Mouse (Mus musculus) midbrain, embryonic 16.5 days (tissue): ENCODE data around the gene Cenpn. TPM values are rescaled to one million over a fixed set of nuclear protein-coding genes. Genes with fewer than 3 reads are reported as not detected.
A peak's percentile ranks its signal among the peaks of the same experiment; 100 is the strongest.

ENCODE experiments used
- ATAC-seq: fragments of 200-750 bp; cut with Nextera tagmentation; 2 replicates; pipeline ENCODE4 v1.8.0; 2017; ENCODE audit warnings: moderate TSS enrichment
- H3K27ac ChIP-seq: fragments of 300-500 bp; sonication (generic); 2 replicates; pipeline ENCODE4 v1.5.1; 2014; ENCODE audit warnings: mild to moderate bottlenecking, low read length, mixed read lengths
- H3K27me3 ChIP-seq: fragments of 300-500 bp; sonication (generic); 2 replicates; pipeline ENCODE4 v1.6.1; 2014; ENCODE audit warnings: low read depth, low read length, mixed read lengths; ENCODE audit not compliant: control insufficient read depth, insufficient read depth
- H3K36me3 ChIP-seq: fragments of 300-500 bp; sonication (generic); 2 replicates; pipeline ENCODE4 v1.6.1; 2014; ENCODE audit warnings: mild to moderate bottlenecking, low read length, moderate library complexity, mixed read lengths; ENCODE audit not compliant: control insufficient read depth, insufficient read depth
- H3K4me1 ChIP-seq: fragments of 300-500 bp; sonication (generic); 2 replicates; pipeline ENCODE4 v1.6.1; 2014; ENCODE audit warnings: mild to moderate bottlenecking, low read length, mixed read lengths; ENCODE audit not compliant: control insufficient read depth, insufficient read depth
- H3K4me2 ChIP-seq: fragments of 300-500 bp; sonication (generic); 2 replicates; pipeline ENCODE4 v1.6.1; 2014; ENCODE audit warnings: mild to moderate bottlenecking, low read length, mixed read lengths
- H3K4me3 ChIP-seq: fragments of 300-500 bp; sonication (generic); 2 replicates; pipeline ENCODE4 v1.5.1; 2014; ENCODE audit warnings: low read depth, mild to moderate bottlenecking, low read length, moderate library complexity, mixed read lengths
- H3K9ac ChIP-seq: fragments of 300-500 bp; sonication (generic); 2 replicates; pipeline ENCODE4 v1.6.1; 2014; ENCODE audit warnings: low read depth, low read length, mixed read lengths
- H3K9me3 ChIP-seq: fragments of 300-500 bp; sonication (generic); replicated peaks from 2 replicates; pipeline ENCODE4 v1.6.1; 2014; ENCODE audit warnings: mild to moderate bottlenecking, low read length, mixed read lengths; ENCODE audit not compliant: control insufficient read depth, poor library complexity, severe bottlenecking
- WGBS: fragments of 180-500 bp; shearing (Covaris S2); extraction: QIAGEN DNeasy Blood & Tissue Kit; methylation state at CpG from one replicate; pipeline ENCODE4 v1.1.7; 2014; 5-methylcytosine and 5-hydroxymethylcytosine counted together
- polyA plus RNA-seq: library from polyadenylated mRNA; unstranded; fragments of >200 nt; fragmentation: Nextera tagmentation; extraction: Ambion mirVana; gene quantifications from 2 replicates; pipeline ENCODE4 v1.2.1, GENCODE M21; 2015

Cenpn gene
- polyA plus RNA-seq, 1 experiment from 2014 or later, result 6.4 TPM

DNA sequence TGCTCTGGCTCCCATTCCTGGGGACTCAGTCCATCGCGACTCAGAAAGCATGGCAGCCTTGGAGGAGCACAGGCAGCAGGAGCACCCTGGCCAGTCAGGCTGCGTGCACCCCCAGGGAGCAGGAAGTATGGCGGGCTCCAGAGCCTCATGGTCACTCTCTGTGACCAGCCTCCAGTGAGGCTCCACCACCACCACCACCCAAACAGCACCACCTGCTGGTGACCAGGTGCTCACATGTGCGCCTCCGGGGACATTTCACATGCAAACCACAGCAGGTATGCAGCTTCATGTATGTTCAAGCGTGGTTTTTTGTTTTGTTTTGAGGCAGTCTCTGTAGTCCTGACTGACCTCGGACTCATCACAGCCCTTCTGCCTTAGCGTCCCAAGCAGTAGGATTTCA lies 6.3 kb downstream of the Cenpn start:
- ATAC-seq, result no peak

DNA sequence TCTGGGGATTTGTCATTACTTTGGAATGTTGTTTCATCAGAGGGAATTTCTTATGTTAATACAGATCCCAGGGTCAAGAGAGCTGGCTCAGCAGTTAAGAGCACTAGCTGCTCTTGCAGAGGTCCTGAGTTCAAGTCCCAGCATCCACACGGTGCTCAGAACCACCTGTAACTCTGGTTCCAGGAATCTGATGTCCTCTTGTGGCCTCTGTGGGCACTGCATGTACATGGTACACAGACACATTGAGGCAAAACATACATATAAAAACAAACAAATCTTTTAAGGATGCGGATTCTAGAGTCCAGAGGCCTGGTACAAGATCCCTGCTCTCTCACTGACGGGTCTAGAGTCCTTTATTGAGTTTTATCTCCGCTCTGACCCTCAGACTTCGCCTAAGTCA lies 7.1 kb downstream of the Cenpn start:
- H3K9ac ChIP-seq, result no peak overlapping the region
- no peaks in the 10 kb centered on the region for H3K27me3 ChIP-seq
- 86% methylated on average over 5 of the region's 5 CpGs for WGBS
- no peaks in the 10 kb centered on the region for H3K4me1 ChIP-seq
- no peaks in the 10 kb centered on the region for H3K9me3 ChIP-seq
- no peak overlapping the region for H3K27ac ChIP-seq
- H3K4me2 ChIP-seq, result no peak overlapping the region
- H3K36me3 ChIP-seq, result no peaks in the 10 kb centered on the region
- no peak overlapping the region for H3K4me3 ChIP-seq
- ATAC-seq, result no peak

More for the DNA sequence above, 6.3 kb downstream of the Cenpn start:
- Histone ChIP-seq H3K36me3 (no peaks in the 10 kb centered on the region), H3K4me2 (no peak overlapping the region), H3K27me3 (no peaks in the 10 kb centered on the region), H3K4me3 (no peak overlapping the region), H3K9me3 (no peaks in the 10 kb centered on the region), H3K27ac (no peak overlapping the region), H3K4me1 (no peaks in the 10 kb centered on the region), H3K9ac (no peak overlapping the region)
- WGBS, result 86% methylated on average over 9 of the region's 9 CpGs

- Histone ChIP-seq H3K9me3 (no peaks in the 10 kb centered on the region), H3K27ac (no peak overlapping the region), H3K27me3 (no peaks in the 10 kb centered on the region), H3K4me3 (no peak overlapping the region), H3K4me2 (no peak overlapping the region), H3K36me3 (no peaks in the 10 kb centered on the region), H3K9ac (no peak overlapping the region), H3K4me1 (no peaks in the 10 kb centered on the region)
- 95% methylated on average over 4 of the region's 4 CpGs for WGBS
- ATAC-seq, result no peak
Observed at GRCm38 (mm10) chr8:116934976-116935375, 13.4 kb downstream of the Cenpn start.

DNA sequence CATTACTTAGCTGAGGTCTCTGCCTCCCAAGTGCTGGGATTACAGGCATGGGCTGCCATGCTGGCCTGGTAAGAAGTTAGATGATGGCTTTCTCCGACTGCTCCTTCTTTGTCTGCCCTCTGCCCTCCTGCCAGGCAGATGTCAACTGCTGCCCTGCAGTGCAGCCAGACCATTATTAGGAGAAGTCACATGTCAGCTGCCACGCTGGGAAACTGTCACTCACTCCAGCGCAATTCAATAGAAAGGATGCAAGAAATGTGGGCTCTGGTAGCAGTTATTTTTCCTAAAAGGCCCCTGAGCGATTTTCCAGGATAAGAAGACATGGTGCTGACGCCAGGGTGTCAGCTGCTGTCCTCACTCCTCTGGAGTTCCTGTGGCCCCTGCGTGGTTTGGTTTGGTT lies 14.0 kb downstream of the Cenpn start:
- no peaks in the 10 kb centered on the region for H3K9me3 ChIP-seq
- H3K9ac ChIP-seq, result no peak overlapping the region
- no peaks in the 10 kb centered on the region for H3K27me3 ChIP-seq
- H3K4me3 ChIP-seq, result no peak overlapping the region
- WGBS, result 39% methylated on average over 6 of the region's 6 CpGs
- H3K27ac ChIP-seq, result no peak overlapping the region
- ATAC-seq, result no peak
- H3K36me3 ChIP-seq, result no peaks in the 10 kb centered on the region
- no peak overlapping the region for H3K4me2 ChIP-seq
- H3K4me1 ChIP-seq, result no peaks in the 10 kb centered on the region

DNA sequence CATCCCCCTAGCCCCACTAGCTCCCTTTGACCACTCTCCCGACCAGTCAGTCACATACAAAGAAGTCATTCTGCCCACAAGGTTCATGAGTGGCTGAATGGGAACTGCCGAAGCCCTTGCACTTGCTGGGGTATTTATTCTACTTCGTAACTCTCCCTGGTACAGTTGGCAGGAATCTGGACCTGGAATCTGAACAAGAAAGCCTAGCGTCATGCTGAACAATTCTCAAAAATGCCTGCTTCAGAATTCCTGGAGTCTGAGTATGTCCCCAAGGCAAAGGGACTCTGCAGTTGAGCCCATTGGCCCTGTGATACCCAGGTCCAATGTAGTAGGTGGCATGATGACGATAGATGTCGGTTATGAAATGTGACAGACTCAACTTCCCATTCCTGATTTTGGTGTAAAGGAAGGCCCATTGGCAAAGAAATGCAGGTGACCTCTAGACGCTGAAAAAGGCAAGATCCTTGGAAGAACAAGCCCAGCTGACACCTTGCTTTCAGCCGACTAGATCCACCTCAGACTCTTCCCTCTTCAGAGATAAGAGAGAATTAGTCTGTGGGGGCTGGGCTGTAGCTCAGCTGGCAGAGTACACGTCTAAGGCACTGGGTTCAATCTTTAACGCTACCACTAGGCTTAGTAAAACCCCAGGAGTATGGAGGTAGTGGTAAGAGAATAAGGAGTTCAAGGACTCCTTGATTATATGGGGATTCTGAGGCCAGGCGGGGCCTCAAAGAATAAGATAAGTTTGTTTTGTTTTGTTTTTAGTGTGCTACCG lies 20.9 kb downstream of the Cenpn start:
- Histone ChIP-seq H3K36me3 (no peaks in the 10 kb centered on the region), H3K9ac (no peak overlapping the region), H3K9me3 (no peaks in the 10 kb centered on the region), H3K27me3 (no peaks in the 10 kb centered on the region), H3K4me1 (peaks cover 14% of the 10 kb centered on the region), H3K4me3 (no peak overlapping the region; the same call in 1 of the 2 replicates), H3K4me2 (no peak overlapping the region), H3K27ac (no peak overlapping the region)
- ATAC-seq, result no peak
- WGBS, result 76% methylated on average over 12 of the region's 12 CpGs

DNA sequence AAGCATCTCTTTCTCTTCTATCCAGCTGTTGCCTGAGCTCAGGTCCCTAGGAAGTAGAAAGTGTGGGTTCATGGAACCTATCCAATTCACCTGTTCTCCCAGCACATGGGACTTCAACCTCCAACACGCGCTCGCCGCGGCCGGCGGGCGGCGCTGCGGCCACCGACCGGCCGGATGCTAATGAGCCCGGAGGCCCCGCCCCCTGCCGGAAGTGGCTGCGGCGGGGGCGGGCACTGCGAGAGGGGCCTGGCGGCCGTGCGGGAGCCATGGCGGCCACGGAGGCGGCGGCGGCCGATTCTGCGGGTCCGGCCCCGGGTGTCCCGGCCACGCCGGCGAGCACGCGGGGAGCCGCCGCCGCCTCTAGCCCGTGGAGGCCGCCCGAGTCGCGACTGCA lies 21.6 kb downstream of the Cenpn start, which contains the start of gene Atmin:
Gene Atmin (plus strand): TSS at position 233 of the 394 bp plus-strand sequence.
- ATAC-seq, result peak; percentile 88
- H3K4me3 ChIP-seq, result peak within 1 kb of the TSS; percentile 69
- 0% methylated on average over 46 of the region's 46 CpGs for WGBS
- H3K9ac ChIP-seq, result peak within 1 kb of the TSS; percentile 90
- no peaks in the 10 kb centered on the region for H3K9me3 ChIP-seq
- peaks cover 14% of the 10 kb centered on the region for H3K4me1 ChIP-seq
- H3K27ac ChIP-seq, result peak within 1 kb of the TSS; percentile 66
- no peaks in the 10 kb centered on the region for H3K36me3 ChIP-seq
- H3K4me2 ChIP-seq, result peak within 1 kb of the TSS; percentile 81
- H3K27me3 ChIP-seq, result no peaks in the 10 kb centered on the region

GRCm38 (mm10) chr8:116943555-116944384 lies 22.2 kb downstream of the Cenpn start:
- H3K27me3 ChIP-seq, result no peaks in the 10 kb centered on the region
- no peaks in the 10 kb centered on the region for H3K9me3 ChIP-seq
- peaks cover 14% of the 10 kb centered on the region for H3K4me1 ChIP-seq
- H3K4me3 ChIP-seq, result peak overlapping the region; percentile 69
- H3K27ac ChIP-seq, result peak overlapping the region; percentile 66
- under 1% methylated on average over 62 of the region's 62 CpGs for WGBS
- peak overlapping the region; percentile 90 for H3K9ac ChIP-seq
- peak overlapping the region; percentile 81 for H3K4me2 ChIP-seq
- peak; percentile 78 for ATAC-seq
- no peaks in the 10 kb centered on the region for H3K36me3 ChIP-seq

GRCm38 (mm10) chr8:116944385-116944696 lies 22.8 kb downstream of the Cenpn start:
- no peaks in the 10 kb centered on the region for H3K36me3 ChIP-seq
- no peaks in the 10 kb centered on the region for H3K27me3 ChIP-seq
- H3K27ac ChIP-seq, result no peak overlapping the region
- 21% methylated on average over 4 of the region's 4 CpGs for WGBS
- no peaks in the 10 kb centered on the region for H3K9me3 ChIP-seq
- H3K4me2 ChIP-seq, result peak overlapping the region; percentile 81
- H3K4me1 ChIP-seq, result peaks cover 14% of the 10 kb centered on the region
- H3K9ac ChIP-seq, result peak overlapping the region; percentile 90
- peak overlapping the region; percentile 69 for H3K4me3 ChIP-seq
- no peak for ATAC-seq
